Mouse (Mus musculus) skeletal muscle tissue, postnatal 0 days (tissue): Measurements from ENCODE around the gene Eif5a2. TPM values are rescaled to one million over a fixed set of nuclear protein-coding genes. Genes with fewer than 3 reads are reported as not detected.

Experiments
- polyA plus RNA-seq: library from polyadenylated mRNA; unstranded; fragments of >200 nt; fragmentation: Nextera tagmentation; extraction: Ambion mirVana; gene quantifications from 2 replicates; pipeline ENCODE4 v1.2.1, GENCODE M21; 2015

The Eif5a2 gene
- polyA plus RNA-seq = 1.3 and 1.7 TPM in 2 replicates

GRCm38 (mm10) chr3:28780994-28781393 is at the start of gene Eif5a2:
Eif5a2 (plus strand) TSS chr3:28781276.

GRCm38 (mm10) chr3:28805301-28806097 is 24.4 kb downstream of the Eif5a2 start, which contains the start of gene Rpl22l1:
Rpl22l1 (plus strand) TSS chr3:28805436.

Other genes starting within 250 kb of the Eif5a2 start
- 0.26 and 0.28 TPM in 2 replicates for gene Slc2a2, start 83.4 kb upstream of the Eif5a2 start, polyA plus RNA-seq
- gene Rpl22l1, start 24.2 kb downstream of the Eif5a2 start, polyA plus RNA-seq = 328 and 360 TPM in 2 replicates
- gene Gm1527, start 111.3 kb downstream of the Eif5a2 start, polyA plus RNA-seq = not detected in 2 replicates